Mouse (Mus musculus): Measurements from ENCODE around the gene Coasy. TPM values are rescaled to one million over a fixed set of nuclear protein-coding genes. Genes with fewer than 3 reads are reported as not detected.

Coasy gene
- polyA plus RNA-seq, 1 experiment from 2014 or later = 45.9 TPM

DNA sequence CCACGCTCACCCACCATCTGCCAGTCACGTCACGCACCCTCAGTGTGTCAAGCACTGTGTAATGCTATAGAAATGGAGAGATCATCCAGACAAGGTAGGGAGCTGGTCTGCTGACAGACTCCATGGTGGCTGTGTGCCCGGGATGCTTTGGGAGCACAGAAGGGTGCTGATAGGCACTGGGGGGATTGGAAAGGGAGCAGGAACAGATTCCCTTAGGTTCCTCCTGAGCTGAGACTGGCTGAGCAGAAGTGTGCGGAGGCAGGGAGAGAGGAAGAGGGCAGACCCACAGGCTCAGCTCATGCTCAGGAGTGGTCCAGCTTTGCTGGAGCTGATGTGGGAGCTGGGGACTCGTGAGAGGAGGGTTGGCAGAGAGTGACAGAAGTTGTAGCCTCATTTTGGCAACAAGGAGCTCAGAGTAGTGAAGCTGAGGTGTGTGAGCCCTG lies 31.3 kb upstream of the Coasy start:
- H3K4me1 ChIP-seq (ENCODE audit: control insufficient read depth, insufficient read depth, low read depth, low read length) = no peaks in the 10 kb centered on the region
- H3K27ac ChIP-seq (ENCODE audit: low read depth, low read length) = no peak overlapping the region
- H3K36me3 ChIP-seq (ENCODE audit: control insufficient read depth, insufficient read depth, low read length) = peaks cover 46% of the 10 kb centered on the region
- H3K4me3 ChIP-seq (ENCODE audit: low read length) = no peak overlapping the region
- H3K9me3 ChIP-seq (ENCODE audit: control insufficient read depth, low read length) = no peaks in the 10 kb centered on the region
- H3K4me2 ChIP-seq (ENCODE audit: low read length) = no peak overlapping the region
- 77% methylated on average over 6 of the region's 6 CpGs for WGBS
- no peak overlapping the region for H3K9ac ChIP-seq (ENCODE audit: low read depth, low read length)
- no peaks in the 10 kb centered on the region for H3K27me3 ChIP-seq (replicated peaks; ENCODE audit: control insufficient read depth, insufficient read depth, low read length)
- no peak for ATAC-seq

- Histone ChIP-seq H3K27ac (ENCODE audit: low read depth, low read length) (no peak overlapping the region), H3K27me3 (replicated peaks; ENCODE audit: control insufficient read depth, insufficient read depth, low read length) (no peaks in the 10 kb centered on the region), H3K36me3 (ENCODE audit: control insufficient read depth, insufficient read depth, low read length) (peaks cover 44% of the 10 kb centered on the region), H3K4me3 (ENCODE audit: low read length) (no peak overlapping the region), H3K9me3 (ENCODE audit: control insufficient read depth, low read length) (no peaks in the 10 kb centered on the region), H3K9ac (ENCODE audit: low read depth, low read length) (no peak overlapping the region), H3K4me1 (ENCODE audit: control insufficient read depth, insufficient read depth, low read depth, low read length) (no peaks in the 10 kb centered on the region), H3K4me2 (ENCODE audit: low read length) (no peak overlapping the region)
- ATAC-seq = no peak
- 83% methylated on average over 8 of the region's 8 CpGs for WGBS
Measured at GRCm38 (mm10) chr11:101051617-101052016, 30.7 kb upstream of the Coasy start.

GRCm38 (mm10) chr11:101052751-101053473 lies 29.5 kb upstream of the Coasy start:
- H3K9ac ChIP-seq (ENCODE audit: low read depth, low read length) = no peak overlapping the region
- WGBS = 93% methylated on average over 10 of the region's 10 CpGs
- H3K4me2 ChIP-seq (ENCODE audit: low read length) = no peak overlapping the region
- peaks cover 49% of the 10 kb centered on the region for H3K36me3 ChIP-seq (ENCODE audit: control insufficient read depth, insufficient read depth, low read length)
- H3K27me3 ChIP-seq (replicated peaks; ENCODE audit: control insufficient read depth, insufficient read depth, low read length) = no peaks in the 10 kb centered on the region
- H3K4me3 ChIP-seq (ENCODE audit: low read length) = no peak overlapping the region
- no peaks in the 10 kb centered on the region for H3K4me1 ChIP-seq (ENCODE audit: control insufficient read depth, insufficient read depth, low read depth, low read length)
- ATAC-seq = no peak
- no peaks in the 10 kb centered on the region for H3K9me3 ChIP-seq (ENCODE audit: control insufficient read depth, low read length)
- H3K27ac ChIP-seq (ENCODE audit: low read depth, low read length) = no peak overlapping the region

DNA sequence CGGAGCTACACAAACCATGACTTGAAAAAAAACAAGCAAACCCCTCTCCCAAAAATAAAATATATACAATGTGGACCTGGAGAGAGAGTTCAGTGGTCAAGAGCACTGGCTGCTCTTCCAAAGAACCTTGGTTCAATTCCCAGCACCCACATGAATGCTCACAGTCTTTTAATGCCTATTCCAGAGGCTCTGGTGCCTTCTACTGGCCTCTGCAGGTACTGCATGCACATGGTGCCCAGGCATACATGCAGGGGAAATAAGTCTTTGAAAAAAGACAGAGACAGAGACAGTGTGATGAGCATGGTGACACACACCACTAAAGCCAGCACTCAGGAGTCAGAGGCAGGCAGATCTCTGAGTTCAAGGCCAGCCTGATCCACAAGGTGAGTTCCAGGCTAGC lies 28.4 kb upstream of the Coasy start:
- 100% methylated on average over 1 of the region's 1 CpGs for WGBS
- no peak for ATAC-seq

DNA sequence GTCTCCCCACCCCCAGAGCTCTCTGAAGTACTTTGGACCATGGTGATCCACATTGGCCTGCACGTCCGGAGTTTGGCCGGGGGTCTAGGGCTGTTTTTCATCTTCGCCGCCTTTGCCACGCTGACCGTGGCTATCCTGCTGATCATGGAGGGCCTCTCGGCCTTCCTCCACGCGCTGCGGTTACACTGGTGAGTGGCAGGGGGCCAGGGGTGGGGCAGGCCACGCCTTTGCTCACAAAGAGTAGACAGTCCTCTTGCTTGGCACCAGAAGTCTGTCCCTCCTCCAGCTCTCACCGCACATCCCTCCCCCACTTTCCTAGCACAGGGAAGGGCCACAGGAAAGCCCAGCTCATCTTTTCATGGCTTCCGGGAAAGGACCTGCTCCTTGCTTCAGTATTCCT lies 26.9 kb upstream of the Coasy start:
- H3K4me2 ChIP-seq (ENCODE audit: low read length) = no peak overlapping the region

More for the DNA sequence above, 28.4 kb upstream of the Coasy start:
- no peaks in the 10 kb centered on the region for H3K4me1 ChIP-seq (ENCODE audit: control insufficient read depth, insufficient read depth, low read depth, low read length)
- no peak overlapping the region for H3K9ac ChIP-seq (ENCODE audit: low read depth, low read length)
- H3K4me2 ChIP-seq (ENCODE audit: low read length) = no peak overlapping the region
- no peak overlapping the region for H3K27ac ChIP-seq (ENCODE audit: low read depth, low read length)
- H3K27me3 ChIP-seq (replicated peaks; ENCODE audit: control insufficient read depth, insufficient read depth, low read length) = no peaks in the 10 kb centered on the region
- H3K9me3 ChIP-seq (ENCODE audit: control insufficient read depth, low read length) = no peaks in the 10 kb centered on the region
- no peak overlapping the region for H3K4me3 ChIP-seq (ENCODE audit: low read length)
- peaks cover 49% of the 10 kb centered on the region for H3K36me3 ChIP-seq (ENCODE audit: control insufficient read depth, insufficient read depth, low read length)

GRCm38 (mm10) chr11:101056885-101057284 lies 25.5 kb upstream of the Coasy start:
- H3K36me3 ChIP-seq (ENCODE audit: control insufficient read depth, insufficient read depth, low read length) = peaks cover 46% of the 10 kb centered on the region
- no peaks in the 10 kb centered on the region for H3K27me3 ChIP-seq (replicated peaks; ENCODE audit: control insufficient read depth, insufficient read depth, low read length)
- no peak for ATAC-seq
- no peak overlapping the region for H3K9ac ChIP-seq (ENCODE audit: low read depth, low read length)
- 57% methylated on average over 8 of the region's 8 CpGs for WGBS
- H3K4me1 ChIP-seq (ENCODE audit: control insufficient read depth, insufficient read depth, low read depth, low read length) = no peaks in the 10 kb centered on the region; the same call in 1 of the 2 replicates
- H3K4me3 ChIP-seq (ENCODE audit: low read length) = no peak overlapping the region
- no peak overlapping the region for H3K27ac ChIP-seq (ENCODE audit: low read depth, low read length)
- H3K9me3 ChIP-seq (ENCODE audit: control insufficient read depth, low read length) = no peaks in the 10 kb centered on the region
- no peak overlapping the region for H3K4me2 ChIP-seq (ENCODE audit: low read length)

More for the DNA sequence above, 26.9 kb upstream of the Coasy start:
- Histone ChIP-seq H3K4me1 (ENCODE audit: control insufficient read depth, insufficient read depth, low read depth, low read length) (no peaks in the 10 kb centered on the region), H3K27ac (ENCODE audit: low read depth, low read length) (no peak overlapping the region; the same call in 1 of the 2 replicates), H3K4me3 (ENCODE audit: low read length) (no peak overlapping the region), H3K9me3 (ENCODE audit: control insufficient read depth, low read length) (no peaks in the 10 kb centered on the region), H3K36me3 (ENCODE audit: control insufficient read depth, insufficient read depth, low read length) (peaks cover 46% of the 10 kb centered on the region), H3K27me3 (replicated peaks; ENCODE audit: control insufficient read depth, insufficient read depth, low read length) (no peaks in the 10 kb centered on the region), H3K9ac (ENCODE audit: low read depth, low read length) (no peak overlapping the region)
- no peak for ATAC-seq
- 85% methylated on average over 14 of the region's 14 CpGs for WGBS

- Histone ChIP-seq H3K4me3 (ENCODE audit: low read length) (no peak overlapping the region), H3K9ac (ENCODE audit: low read depth, low read length) (no peak overlapping the region), H3K9me3 (ENCODE audit: control insufficient read depth, low read length) (no peaks in the 10 kb centered on the region), H3K4me1 (ENCODE audit: control insufficient read depth, insufficient read depth, low read depth, low read length) (no peaks in the 10 kb centered on the region; the same call in 1 of the 2 replicates), H3K27me3 (replicated peaks; ENCODE audit: control insufficient read depth, insufficient read depth, low read length) (no peaks in the 10 kb centered on the region), H3K36me3 (ENCODE audit: control insufficient read depth, insufficient read depth, low read length) (peaks cover 45% of the 10 kb centered on the region), H3K4me2 (ENCODE audit: low read length) (no peak overlapping the region), H3K27ac (ENCODE audit: low read depth, low read length) (no peak overlapping the region)
- no peak for ATAC-seq
- WGBS = 28% methylated on average over 5 of the region's 5 CpGs
Measured at GRCm38 (mm10) chr11:101057860-101058259, 24.5 kb upstream of the Coasy start.

- Histone ChIP-seq H3K4me1 (ENCODE audit: control insufficient read depth, insufficient read depth, low read depth, low read length) (no peaks in the 10 kb centered on the region; the same call in 1 of the 2 replicates), H3K9ac (ENCODE audit: low read depth, low read length) (no peak overlapping the region), H3K27ac (ENCODE audit: low read depth, low read length) (no peak overlapping the region), H3K4me2 (ENCODE audit: low read length) (no peak overlapping the region), H3K4me3 (ENCODE audit: low read length) (no peak overlapping the region), H3K9me3 (ENCODE audit: control insufficient read depth, low read length) (no peaks in the 10 kb centered on the region), H3K27me3 (replicated peaks; ENCODE audit: control insufficient read depth, insufficient read depth, low read length) (no peaks in the 10 kb centered on the region), H3K36me3 (ENCODE audit: control insufficient read depth, insufficient read depth, low read length) (peaks cover 46% of the 10 kb centered on the region)
- ATAC-seq = no peak
- WGBS = 80% methylated on average over 5 of the region's 5 CpGs
Measured at GRCm38 (mm10) chr11:101058726-101059125, 23.6 kb upstream of the Coasy start.

DNA sequence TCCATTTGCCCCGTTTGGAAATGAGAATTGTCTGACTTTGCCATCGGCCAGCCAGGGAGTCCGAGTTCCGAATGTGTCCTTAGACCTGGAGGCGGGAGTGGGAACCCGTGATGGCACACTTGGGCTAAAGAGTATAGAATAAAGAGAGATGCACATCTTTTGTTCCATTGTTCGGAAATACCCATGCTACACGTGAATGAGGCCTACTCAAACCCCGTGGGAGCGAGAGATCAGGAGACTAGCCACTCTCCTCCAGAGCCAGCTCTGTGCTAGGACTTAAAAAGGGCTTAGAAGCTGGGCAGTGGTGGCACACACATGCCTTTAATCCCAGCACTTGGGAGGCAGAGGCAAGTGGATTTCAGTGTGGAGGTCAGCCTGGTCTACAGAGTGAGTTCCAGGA lies 22.9 kb upstream of the Coasy start:
- peak overlapping the region; percentile 59; the same call in 1 of the 2 replicates for H3K27ac ChIP-seq (ENCODE audit: low read depth, low read length)

More for the DNA sequence above, 22.9 kb upstream of the Coasy start:
- 74% methylated on average over 10 of the region's 10 CpGs for WGBS
- Histone ChIP-seq H3K9me3 (ENCODE audit: control insufficient read depth, low read length) (no peaks in the 10 kb centered on the region), H3K4me3 (ENCODE audit: low read length) (no peak overlapping the region), H3K9ac (ENCODE audit: low read depth, low read length) (peak overlapping the region; percentile 28; the same call in 1 of the 2 replicates), H3K36me3 (ENCODE audit: control insufficient read depth, insufficient read depth, low read length) (peaks cover 46% of the 10 kb centered on the region), H3K4me1 (ENCODE audit: control insufficient read depth, insufficient read depth, low read depth, low read length) (no peaks in the 10 kb centered on the region; the same call in 1 of the 2 replicates), H3K27me3 (replicated peaks; ENCODE audit: control insufficient read depth, insufficient read depth, low read length) (no peaks in the 10 kb centered on the region), H3K4me2 (ENCODE audit: low read length) (no peak overlapping the region)
- no peak for ATAC-seq
